Mouse (Mus musculus) brain, embryonic 14.5 days (tissue): Measurements from ENCODE around the gene Medag.

Experiments used
- CTCF ChIP-seq: fragments of 200-500 bp; IDR thresholded peaks from 2 replicates; pipeline ENCODE4 v1.5.1; 2012; ENCODE audit warnings: inconsistent platforms, mild to moderate bottlenecking, moderate library complexity, borderline replicate concordance; ENCODE audit not compliant: insufficient read depth, insufficient read length; ENCODE audit errors: extremely low read depth
- POLR2A ChIP-seq: fragments of 200-500 bp; IDR thresholded peaks from 2 replicates; pipeline ENCODE4 v1.6.1; 2012; ENCODE audit warnings: mild to moderate bottlenecking, inconsistent platforms, borderline replicate concordance; ENCODE audit not compliant: poor library complexity, insufficient read depth, insufficient read length, severe bottlenecking; ENCODE audit errors: extremely low read depth

DNA sequence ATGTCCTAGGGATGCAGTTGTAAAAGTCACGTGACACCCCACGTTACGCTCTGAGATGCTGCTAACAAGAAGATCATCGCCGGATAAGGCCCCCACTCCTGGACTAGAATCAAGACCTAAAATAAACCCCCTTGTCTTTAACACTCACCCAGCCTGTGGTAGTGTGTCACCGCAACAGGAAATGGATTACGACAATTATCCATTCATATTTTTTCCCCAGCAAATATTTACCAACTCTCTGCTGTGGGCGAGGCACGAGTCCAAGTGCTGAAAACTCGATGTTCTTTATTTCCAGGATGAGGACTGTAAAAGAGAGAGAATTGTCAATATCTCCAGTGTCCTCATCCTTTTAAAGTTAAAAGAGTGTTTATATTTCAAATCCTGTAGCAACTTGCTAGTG lies 9.5 kb upstream of the Medag start:
- no peak for TF ChIP-seq CTCF
- no peak for TF ChIP-seq POLR2A
